Mouse (Mus musculus) left cerebral cortex, adult 9 months (tissue): ENCODE results near the gene Ubr4.
"Not testable (repeated sequence)": the region's sequence is repeated elsewhere in the genome, so short reads cannot be mapped to it uniquely, and the experiment has no call there.

Experiments used
- DNase-seq, 2 experiments: peaks; one replicate each; pipeline ENCODE4 v3.0.0; 2022; ENCODE audit warnings: low spot score in 2 of 2

Gene Ubr4

DNA sequence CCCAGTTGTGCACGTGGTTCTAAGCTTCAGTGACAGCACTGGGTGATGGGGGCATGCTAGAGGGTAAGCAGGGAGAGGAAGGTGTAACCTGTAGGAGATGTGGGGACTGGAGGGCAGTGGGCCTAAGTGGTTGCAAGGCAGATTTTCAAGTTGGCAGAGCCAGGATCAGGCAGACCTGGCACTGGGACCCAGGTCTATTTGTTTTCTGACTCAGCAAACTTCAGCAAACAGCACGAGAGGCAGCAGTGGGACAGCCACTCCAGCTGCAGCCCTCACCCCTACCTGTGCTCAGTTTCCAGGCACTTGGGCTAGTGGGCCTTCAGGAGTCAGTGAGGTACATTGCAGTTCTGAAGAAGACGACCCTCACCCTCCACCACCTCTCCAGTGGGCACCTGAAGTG, 4.8 kb downstream of the Ubr4 start:
- no peak for DNase-seq

DNA sequence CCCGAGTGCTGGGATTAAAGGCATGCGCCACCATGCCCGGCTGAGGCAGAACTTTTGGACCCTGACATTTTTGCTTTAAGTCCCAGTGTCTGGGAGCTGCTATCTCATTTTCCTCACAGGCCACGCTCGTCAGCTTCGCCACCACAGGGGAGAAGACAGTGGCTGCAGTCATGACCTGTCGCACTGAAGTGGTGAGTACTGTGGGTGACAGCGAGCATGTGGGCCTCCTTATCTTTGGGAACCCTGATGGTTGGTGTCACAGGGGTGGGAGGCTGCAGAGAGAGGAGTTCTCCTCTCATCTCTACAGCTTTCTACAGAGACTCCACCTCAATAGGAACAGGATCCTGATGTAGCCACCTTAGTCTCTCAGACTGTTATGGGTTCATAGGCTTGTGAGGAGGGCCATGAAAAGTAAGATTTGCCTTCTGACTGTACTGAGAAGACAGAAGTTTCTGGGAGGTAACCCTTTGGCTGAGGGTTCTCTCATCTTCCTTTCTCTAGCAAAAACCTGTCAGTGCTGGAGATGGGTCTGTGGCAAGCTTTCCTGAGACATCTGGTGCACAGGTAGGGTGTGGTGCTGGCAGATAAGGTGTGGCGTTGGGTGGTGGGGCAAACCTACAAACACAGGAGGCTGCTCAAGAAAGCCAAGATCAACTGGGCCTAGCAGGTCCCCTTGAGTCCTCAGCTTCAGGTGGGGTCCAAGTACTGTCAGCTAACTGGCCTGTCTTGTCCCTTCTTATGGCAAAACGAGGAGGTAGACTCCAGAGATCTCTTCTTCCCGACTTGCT, 8.5 kb downstream of the Ubr4 start:
- no peak for DNase-seq

DNA sequence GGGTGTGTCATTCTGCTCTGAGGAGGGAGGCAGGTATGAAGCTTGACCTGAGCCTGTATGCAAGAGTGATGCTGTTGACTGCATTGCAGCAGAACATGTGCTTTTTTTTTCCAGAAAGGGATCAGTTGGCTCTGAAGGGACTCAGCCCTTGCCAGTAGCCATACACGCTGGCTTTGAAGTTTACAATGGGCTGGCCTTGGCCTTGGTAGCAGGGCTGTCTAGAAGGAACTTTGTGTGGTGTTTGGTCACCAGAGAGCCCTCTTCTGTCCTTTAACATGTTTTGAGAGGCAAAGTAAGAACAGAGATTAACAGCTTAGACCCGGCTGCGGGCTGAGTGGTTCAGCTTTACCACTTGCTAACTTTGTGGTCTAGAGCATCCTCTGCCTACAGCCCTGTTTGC, 14.9 kb downstream of the Ubr4 start:
- no peak for DNase-seq

DNA sequence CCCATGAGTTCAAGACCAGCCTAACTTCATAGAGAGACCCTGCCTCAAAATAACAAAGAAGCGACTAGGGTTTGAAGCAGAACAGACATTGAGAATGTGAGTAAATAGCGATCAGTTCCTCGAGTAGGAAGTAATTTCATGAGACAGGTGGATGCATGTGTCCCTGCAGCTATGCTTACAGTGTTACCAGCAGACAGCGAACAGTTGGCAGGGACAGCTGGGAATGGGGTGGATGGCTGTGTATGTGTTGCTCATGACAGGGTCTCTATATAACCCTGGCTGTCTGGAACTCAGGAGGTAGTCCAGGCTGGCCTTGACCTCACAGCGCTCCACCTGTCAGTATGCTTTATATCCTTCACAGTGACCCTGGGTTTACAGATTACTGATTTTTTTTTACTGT, 15.6 kb downstream of the Ubr4 start:
- DNase-seq = no peak

DNA sequence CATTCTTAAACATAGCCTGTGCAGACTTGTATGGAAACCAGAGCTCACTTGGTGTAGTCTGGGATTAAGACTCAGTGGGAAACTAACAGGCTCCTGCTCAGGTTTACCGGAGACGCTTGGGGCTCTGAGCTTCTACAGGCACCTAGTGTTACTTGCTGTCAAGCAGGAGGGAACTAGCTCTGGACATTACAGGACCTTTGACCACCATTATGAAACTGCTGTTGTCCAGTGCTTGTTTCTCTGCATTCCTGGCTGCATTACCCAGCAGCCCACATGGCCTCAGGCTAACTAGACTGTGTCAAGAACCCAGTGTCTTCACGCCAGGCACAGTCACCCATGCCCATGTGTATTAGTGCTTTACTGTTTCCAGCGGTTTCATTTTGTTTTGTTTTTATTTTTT, 20.7 kb downstream of the Ubr4 start:
- no peak for DNase-seq

DNA sequence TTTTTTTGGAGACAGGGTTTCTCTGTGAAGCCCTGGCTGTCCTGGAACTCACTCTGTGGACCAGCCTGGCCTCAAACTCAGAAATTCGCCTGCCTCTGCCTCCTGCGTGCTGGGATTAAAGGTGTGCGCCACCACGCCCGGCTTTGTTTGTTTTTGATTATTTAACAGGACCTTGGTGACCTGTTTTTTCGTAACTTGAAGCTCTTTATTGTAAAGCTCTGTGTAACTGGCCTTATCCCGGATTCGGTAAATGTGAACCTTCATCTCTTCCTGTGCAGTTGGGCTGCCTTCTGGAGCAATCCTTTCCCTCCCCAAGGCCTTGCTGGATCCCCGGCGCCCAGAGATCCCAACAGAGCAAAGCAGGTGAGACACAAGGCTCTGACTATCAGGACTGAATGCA, 21.1 kb downstream of the Ubr4 start:
- no peak for DNase-seq

DNA sequence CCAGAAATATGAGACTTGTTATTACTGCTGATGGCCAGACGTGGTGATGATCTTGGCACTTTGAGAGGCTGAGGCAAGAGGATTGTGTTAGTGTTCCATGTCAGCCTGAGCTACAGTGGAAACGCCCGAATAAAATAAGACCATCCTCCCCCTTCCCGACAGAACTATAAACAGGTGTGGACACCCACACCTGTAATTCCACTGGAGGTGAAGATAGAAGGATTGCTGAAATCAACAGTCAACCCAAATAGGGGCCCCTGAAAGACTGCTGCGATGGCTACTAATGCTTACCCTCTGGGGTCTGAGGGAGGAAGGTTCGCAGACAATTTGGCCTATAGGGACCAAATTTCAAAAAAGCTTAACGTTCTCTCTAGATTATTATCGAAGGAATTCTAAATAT, 27.3 kb downstream of the Ubr4 start:
- no peak for DNase-seq

DNA sequence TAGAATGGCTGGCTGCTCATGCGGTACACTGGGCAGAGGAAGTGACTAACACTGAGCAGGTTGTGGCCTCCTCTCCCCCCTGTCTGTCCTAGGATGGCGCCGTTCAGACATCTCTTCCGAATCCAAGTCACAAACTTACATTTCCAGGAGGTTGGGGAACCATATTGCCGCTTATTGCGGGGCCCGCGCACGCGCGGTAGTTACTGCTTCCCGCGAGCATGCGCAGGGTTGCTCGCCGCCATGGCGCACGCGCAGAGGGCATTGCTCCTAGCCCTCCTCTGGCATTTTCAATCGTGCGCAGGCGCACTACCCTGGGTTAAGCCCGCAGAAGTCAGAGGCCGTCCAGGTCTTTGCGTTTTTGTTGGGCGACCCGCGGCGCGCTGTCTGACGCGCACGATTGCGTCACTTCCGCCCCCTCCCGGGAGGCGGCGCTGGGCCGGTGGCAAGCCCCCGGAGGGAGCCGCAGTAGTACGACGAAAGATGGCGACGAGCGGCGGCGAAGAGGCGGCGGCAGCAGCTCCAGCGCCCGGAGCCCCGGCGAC, 27.9 kb downstream of the Ubr4 start:
- peak; percentile 99 to 100 for DNase-seq

DNA sequence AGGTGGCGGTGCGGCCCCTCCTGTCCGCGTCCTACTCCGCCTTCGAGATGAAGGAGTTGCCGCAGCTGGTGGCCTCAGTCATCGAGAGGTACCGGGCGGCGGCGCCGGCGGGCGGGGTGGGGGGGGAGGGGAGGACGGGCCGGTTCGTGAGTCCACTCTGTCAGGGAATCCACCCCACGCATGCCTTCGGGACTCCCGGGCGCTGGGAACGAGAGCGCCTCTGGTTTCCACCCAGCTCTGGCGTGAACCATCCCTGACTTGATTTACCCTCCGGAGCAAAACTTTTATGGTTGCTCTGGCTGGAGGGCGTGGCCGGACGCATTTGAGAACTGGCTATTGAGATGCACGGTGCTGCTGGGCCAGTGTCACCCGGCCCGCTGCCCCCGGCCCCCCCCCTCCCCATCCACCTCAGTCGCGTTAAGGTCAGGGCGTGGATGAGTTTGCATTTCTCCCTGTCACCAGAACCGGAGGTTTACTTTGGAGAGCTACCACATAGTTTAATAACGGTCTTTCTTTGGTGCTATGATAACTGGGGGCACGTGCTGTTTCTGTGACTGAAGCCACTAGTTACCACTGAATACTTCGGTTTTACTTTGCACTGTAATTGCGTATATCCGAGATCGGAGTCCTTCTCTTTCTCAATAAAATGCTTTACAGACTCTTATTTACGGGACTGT, 28.5 kb downstream of the Ubr4 start:
- DNase-seq = no peak

DNA sequence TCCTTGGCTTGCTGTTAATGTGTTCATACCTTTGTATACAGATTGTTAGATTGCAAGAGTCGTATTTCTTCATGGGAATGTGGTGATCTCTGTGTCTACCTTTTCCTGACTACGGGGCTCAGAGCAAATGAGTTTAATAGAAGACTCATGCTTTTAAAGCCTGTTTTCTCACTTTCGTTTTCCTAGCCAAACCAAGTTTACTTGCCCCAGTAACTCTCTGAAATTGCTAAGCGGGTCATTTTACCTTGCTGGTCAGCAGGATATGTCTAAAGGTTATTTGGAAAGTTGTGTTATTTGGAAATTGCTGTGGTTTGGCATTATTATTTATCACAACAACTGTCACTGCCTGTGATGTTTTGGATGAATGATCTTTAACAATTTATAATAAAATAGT, 29.0 kb downstream of the Ubr4 start:
- DNase-seq = no peak

DNA sequence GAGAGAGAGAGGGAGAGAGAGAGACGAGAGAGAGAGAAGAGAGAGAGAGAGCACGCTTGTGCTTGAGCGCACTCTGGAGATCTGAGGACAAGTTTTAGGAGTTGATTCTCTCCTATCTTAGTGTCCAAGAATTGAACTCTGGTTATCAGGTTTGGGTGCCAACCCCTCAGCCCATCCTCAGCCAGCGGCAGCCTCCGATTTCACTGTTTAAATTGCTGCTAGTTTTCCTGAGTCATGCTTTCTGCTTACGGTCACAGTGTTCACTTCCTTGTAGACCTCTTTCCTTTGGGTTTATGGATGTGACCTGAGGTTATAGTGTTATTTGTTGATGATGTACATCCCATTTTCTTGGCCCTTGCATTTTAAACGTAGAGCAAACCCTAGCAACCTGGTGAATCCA, 29.8 kb downstream of the Ubr4 start:
- DNase-seq = no peak

DNA sequence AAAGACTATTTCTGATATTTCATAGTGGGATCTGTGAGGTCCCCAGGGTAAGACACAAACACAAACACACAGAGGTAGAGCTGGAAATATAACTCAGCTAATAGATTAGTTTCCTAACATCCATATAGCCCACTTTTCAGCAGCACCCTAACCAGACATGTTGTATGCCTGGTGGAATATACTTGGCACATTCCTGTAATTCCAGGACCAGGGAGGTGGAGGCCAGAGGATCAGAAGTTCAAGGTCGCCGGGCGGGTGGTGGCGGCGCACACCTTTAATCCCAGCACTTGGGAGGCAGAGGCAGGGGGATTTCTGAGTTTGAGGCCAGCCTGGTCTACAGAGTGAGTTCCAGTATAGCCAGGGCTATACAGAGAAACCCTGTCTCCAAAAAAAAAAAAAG, 33.4 kb downstream of the Ubr4 start:
- not testable (repeated sequence) for DNase-seq

DNA sequence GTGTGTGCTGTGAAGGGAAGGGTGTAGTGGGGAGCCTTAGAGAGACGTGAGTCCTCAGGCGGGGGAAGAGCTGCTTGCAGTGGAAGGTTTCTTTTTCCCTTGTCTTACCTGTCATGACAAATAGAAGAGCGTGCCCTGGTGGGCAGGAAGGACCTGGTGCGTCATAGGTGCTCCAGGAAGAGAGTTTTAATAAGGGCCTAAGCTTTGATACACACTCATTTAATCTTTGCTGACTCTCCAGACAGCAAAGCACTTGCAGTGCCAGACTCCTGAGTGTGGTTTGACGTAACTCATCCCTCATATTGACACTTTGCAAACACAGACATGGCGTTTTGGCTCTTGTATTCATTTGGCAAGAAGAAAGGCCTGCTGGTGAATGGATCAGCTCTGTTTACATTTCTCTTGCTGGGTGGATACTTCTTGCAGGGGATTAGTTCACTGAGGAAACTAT, 34.5 kb downstream of the Ubr4 start:
- no peak for DNase-seq

DNA sequence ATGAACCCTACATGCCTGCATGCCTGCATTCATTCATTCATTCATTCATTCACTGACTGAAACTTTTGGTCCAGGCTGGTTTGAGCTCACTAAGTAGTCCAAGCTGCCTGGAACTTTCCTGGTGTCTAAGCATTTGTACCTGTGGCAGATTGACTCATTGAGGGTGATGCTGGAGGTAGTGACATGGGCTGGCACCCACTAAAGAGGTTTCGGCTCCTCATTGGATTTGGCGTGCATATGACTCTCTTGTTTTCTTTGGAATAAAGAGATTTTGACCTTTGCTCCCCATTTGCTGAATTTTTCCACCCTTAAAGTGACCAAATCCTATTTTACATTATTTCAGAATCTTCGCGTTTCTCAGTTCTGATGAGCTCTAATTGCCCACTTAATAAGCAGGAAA, 37.1 kb downstream of the Ubr4 start:
- no peak for DNase-seq

DNA sequence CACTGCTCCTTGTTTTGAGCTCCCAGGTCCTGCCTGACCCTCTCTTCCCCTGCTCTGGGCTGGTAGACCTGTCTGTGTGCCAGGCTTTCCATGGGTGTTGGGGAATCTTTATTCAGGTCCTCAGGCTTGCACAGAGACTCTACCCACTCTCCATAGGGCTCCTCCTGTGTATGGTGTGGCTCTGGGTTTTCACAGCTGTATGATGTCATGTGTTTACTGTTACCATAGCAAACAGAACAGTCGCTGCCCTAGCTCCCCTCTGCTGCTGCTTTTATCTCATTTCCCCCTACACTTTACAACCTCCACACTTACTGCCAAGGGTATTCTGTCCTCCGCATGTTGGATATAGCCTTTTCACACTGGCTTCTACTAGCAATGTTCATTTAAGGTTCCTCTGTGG, 43.0 kb downstream of the Ubr4 start:
- DNase-seq = no peak

DNA sequence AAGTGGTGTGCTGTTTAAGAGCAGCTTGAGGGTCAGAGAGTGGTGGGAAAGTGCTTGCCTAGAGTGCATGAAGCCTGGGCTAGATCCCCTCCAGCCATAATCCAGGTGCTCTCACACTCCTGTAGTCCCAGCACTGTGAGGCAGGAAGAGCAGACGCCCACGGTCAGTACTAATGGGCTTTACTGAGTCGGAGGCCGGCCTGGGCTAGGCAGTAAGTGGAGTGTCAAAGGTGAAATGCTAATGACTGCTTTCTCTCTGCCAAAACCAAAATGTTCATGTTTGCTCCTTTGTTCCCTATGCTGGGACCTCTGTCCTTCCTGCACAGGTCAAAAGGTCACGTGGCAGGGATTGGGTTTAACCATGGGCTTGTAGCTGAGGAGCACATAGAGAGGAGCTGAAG, 48.1 kb downstream of the Ubr4 start:
- DNase-seq = no peak

DNA sequence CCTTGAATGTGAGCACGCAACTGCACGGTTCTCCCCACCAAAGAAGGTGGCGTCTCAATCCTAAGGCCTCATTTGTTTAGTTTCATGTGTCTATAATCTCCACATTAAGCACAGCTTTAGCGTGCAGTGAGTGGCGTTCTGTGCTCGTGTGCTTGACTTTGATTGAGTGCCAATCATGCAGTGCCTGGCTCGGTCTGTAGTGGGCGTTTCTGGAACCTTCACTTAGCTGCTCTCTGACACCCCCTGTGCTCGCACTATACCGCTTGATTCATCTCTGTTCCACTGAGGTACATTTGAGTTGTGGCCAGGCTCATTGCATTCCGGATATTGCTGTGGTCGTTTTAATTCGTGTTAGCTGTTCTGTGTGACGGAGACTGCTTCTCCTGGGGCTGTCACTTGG, 50.8 kb downstream of the Ubr4 start:
- DNase-seq = no peak

DNA sequence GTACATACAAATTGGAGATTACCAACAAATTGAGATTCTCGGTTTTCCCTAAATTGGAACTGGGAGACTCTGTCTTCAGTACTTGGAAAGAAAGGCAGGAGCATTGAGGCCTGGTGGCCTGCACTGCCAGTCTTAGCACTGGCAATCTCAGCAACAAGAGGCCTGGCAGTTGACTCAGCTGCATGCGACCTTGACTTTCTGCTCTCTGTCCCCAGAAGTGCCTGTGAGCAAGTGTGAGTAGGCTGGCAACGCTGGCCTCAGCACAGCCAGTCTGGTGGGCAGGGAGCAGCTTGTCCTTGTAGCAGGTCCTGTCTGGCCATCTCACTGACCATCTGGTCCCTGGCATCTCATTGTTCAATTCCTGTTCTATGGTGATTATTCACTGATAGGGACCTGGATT, 58.9 kb downstream of the Ubr4 start:
- no peak for DNase-seq

DNA sequence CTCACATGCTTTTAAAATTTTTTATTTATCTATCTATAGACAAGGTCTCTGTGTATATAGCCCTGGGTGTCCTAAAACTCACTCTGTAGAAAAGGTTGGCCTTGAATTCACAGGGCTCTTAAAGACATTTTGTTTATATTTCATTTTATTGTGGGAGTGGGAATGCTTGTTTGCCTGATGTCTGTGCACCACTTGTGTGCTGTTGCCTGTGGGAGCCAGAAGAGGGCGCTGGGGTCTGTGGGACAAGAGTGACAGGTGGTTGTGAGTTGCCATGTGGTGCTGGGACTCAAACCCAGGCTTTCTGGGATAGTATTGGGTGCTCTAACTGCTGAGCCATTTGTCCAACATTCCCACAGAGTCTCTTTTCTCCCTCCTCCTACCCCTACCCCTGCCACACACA, 65.5 kb downstream of the Ubr4 start:
- DNase-seq = no peak

DNA sequence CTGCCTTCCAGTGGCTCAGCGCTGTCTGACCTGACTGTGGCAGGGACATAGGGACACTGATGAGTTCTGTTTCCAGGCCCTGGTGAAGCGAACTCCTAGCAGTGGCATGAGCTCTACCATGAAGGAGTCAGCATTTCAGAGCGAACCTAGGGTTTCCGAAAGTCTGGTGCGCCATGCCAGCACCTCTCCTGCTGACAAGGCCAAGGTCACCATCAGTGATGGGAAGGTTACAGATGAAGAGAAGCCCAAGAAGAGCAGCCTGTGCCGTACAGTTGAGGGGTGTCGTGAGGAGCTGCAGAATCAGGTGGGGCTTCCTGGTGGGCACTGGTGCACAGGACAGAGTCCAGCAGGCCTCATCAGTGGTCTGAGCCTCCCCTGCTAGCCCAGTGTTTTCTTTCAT, 69.2 kb downstream of the Ubr4 start:
- DNase-seq = no peak

DNA sequence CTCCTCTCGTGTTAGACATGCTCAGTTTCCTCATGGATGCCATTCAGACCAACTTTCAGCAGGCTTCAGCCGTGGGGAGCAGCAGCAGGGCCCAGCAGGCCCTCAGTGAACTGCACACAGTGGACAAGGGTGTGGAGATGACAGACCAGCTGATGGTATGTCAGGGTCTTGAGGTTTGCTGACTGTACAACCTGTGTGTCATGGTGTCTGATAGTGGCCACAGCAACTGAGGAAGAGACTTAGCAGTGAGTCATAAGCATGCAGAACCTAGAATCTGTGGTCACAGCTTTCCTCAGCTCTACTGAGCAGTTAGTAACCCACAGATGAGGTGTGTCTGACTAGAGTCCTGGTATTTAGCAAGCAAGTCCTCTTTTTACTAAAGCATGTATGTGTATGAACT, 70.0 kb downstream of the Ubr4 start:
- no peak for DNase-seq

DNA sequence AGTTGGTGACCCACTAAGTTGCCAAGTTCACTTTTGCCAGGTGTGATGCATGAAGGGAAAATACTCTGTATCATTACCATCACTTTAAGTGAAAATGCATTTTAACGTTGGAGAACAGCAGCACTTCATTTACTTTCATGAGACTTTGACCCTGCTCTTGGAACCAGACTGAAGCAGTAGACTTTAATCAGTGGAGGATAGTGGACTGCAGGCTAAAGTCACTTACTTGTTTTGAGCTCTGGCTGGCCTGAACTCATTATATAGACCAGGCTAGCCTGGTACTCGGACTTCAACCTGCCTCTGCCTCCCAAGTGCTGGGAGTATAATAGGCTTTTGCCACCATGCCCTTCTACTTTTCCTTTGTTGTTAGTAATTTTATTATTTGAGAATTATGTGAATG, 70.9 kb downstream of the Ubr4 start:
- DNase-seq = no peak

DNA sequence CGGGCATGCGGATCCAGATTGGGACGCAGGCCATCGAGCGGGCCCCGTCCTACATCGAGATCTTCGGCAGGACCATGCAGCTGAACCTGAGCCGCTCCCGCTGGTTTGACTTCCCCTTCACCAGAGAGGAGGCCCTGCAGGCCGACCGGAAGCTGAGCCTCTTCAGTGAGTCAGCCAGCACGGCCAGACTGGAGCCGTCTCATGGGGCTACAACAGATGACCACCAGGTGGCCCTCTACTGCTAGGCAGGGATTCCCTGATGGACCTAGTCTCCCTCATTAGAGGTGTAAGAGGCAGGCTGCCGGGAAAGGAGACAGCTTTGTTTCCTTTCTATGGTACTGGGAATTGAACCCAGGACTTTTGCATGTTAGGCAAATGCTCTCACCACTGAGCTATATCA, 77.8 kb downstream of the Ubr4 start:
- peak; percentile 54 to 82 for DNase-seq
